Mouse (Mus musculus): Measurements from ENCODE around the gene Gm4869.

Gm4869 gene

DNA sequence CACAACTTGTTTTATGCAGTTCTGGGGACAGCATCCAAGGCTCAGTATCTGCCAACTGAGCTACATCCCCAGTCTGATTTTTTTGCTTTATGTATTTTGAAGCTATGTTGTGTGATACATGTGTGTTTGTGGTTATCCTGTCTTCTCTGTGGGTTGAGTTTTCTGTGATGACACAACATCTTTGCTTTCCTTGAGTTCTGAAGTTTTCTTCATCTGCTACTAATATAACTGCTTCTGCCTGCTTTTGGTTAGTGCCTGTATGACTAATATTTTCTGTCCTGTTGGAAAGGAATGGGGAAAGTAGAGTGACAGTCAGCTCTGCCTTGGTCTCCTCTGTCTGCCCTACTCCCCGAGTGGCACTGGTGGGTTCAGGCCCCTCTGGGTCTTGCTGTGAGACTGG is 75.8 kb downstream of the Gm4869 start:
- DNase-seq (ENCODE audit: low spot score): no peak

GRCm38 (mm10) chr5:140526754-140527153 is 81.3 kb downstream of the Gm4869 start:
- DNase-seq (ENCODE audit: low spot score): no peak

DNA sequence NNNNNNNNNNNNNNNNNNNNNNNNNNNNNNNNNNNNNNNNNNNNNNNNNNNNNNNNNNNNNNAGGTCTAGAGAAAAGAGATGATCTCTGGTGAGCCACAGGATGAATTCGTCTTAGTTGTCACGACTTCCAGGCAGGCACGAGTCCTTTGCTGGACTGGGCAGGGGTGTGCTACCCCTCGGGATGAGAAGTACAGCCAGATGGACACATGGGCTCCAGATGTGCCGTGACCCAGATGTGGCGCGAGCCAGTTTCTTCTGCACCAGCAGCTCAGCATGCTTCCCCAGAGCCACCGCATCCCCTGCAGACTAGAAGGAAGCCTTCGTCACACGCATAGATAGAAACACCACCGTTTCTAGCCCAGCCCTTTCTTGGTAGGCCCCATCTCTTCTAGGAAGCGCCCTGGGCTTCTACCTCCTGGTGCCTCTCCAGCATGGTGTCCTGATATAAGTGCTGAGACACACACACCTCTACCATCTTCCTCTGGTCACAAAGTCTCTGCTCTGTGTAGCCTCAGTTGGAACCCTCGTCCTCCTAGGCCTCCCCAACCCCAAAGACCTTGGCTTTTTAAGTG is 92.8 kb downstream of the Gm4869 start:
- no peak for DNase-seq (ENCODE audit: low spot score)

- peak; percentile 81 for DNase-seq (ENCODE audit: low spot score)
Measured at GRCm38 (mm10) chr5:140540106-140540505, 94.7 kb downstream of the Gm4869 start.

DNA sequence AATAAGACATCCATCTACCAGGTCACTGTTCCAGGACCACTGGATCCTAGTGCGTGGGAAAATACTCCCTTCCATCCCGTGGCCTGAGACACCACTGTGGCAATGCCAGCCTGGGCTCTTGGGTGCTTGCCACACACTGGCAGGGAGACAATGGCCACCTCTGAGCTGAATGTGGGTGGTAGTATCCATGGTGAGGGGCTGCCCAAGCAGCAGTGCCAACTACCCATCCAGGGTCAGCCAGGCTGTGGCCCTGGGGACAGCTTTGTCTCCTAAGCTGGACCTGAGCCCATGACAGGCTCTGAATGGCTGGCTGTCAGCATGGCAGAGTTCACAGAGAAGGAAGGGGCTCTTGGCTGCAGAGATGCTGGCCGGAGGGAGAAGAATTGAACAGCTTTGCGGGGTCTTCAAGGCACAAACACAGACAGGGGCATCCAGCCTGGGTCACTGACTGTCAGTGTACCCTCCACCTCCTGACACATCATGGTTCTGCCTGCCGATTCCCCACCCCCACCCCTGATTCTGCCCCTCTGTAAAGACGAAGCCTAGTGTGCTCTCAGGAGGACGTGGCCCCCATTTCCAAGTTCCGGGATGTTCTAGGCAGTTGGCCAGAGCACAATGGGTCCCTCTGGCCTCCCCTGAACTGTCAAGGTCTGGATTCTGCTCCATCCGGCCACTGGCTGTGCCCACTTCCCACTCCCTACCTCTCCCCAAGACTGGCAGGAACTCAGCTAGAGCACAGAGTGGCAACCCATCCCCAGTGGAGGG is 97.5 kb downstream of the Gm4869 start:
- DNase-seq (ENCODE audit: low spot score): peak; percentile 28
